Mouse (Mus musculus): ENCODE data around the gene Fmod.

Gene Fmod

DNA sequence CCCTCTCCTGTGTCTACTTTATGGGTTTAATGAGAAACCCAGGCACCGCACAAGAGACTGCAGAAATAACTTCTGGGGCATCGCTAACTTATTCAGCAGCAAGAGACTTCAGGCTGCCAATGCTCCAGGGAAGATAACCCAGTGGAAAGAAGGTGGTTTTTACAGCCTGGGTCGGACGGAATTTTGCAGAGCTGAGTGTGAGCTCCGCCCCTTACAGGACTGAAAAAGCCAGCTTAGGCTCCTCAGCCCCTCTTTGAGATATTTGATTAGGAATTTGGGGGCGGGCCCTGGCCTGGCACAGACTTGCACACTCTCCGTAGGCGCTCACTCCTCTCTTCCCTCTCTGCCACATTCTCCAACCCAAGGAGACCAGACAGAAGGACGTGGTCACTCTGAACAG lies at the start of gene Fmod:
Gene Fmod (plus strand): TSS at position 83 of the 400 bp plus-strand sequence.
- CTCF ChIA-PET: no interaction called here

DNA sequence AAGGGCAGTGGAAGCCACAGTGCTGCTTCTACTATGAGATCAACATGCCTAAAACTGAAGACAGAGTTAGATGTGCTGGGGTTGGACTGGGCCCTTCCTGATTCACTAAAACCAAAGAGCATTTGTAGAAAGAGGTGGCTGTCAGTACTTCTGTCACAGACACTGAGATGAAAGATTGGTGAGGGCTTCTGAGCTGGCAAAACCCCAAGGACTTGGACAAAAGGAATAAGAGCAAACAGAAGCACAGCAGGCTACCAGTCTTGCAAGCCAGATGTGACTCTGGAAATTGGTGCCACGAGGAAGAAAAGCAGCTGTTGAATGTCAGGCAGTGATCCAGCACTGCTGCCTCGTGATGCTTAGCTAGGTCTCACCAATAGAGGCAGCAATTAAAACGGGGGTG lies 48.2 kb upstream of the Fmod start:
- CTCF ChIA-PET: no interaction called here

DNA sequence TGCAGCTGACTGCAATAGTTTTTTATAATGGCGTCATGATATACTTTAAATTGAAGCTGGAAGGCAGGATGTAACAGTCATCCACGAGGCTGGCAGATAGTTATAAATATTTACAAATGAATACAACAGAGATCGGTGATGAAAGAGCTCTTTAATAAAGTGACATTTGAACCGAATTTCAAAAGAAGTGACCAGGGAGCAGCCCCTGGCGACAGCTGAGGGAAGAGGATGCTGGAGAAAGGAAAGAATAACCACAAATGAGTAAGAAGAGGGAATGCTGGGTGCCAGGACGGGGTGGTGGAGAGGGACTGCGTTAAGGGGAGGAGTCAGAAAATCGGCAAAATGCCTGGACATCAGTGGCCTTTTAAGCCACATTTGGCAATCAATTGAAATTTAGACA lies 45.8 kb upstream of the Fmod start:
- CTCF ChIA-PET: no interaction called here

DNA sequence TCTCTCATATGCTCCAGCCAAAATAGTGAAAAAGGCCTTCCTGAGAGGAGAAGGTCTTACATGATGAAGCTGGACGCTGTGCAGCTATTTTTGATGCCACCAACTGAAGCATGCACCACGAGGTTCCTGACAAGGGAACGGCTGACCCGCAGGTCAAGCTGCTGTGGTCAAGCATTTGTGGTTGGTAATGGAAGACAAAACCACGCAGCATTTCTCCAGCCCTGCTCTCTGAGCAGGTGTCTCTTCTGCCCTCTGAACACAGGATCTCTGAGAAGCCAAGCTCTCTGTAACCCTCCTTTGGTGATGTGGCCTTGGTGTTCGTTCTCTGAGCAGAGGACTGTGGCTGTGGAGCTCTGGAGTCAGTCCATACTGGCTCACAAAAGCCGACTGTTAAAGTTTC lies 31.6 kb upstream of the Fmod start:
- CTCF ChIA-PET: no interaction called here

DNA sequence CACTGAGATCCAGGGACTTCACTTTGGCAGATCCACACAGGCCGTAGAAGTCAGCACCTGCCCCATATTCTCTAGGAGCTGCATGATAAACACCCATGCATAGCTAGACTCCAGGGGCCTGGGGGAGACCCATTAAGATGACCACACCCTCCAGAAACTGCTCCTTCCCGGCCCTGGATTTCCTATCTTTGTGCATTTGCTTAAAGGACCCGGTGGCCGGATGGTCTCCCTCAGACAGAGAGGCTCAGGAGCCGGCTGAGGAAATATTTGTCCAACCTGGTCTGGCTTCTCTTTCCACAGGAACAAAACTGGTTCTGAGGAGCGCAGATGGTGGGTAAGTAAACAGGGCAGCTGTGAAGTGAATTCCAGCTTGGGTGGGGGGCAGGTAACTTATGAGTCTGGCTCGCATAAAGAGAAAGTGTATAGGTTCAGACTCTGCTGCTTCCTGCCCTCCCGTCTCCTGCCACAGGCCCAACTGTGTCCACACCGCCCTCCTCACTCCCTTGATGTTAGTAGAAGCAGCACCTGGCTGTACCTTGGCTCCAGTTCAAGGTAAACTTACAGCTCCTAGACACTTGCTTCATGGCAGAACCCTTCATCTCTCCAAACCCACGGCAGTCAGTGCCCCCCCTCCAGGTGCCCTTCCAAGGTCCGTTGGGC lies 30.8 kb upstream of the Fmod start:
- CTCF ChIA-PET: no interaction called here

DNA sequence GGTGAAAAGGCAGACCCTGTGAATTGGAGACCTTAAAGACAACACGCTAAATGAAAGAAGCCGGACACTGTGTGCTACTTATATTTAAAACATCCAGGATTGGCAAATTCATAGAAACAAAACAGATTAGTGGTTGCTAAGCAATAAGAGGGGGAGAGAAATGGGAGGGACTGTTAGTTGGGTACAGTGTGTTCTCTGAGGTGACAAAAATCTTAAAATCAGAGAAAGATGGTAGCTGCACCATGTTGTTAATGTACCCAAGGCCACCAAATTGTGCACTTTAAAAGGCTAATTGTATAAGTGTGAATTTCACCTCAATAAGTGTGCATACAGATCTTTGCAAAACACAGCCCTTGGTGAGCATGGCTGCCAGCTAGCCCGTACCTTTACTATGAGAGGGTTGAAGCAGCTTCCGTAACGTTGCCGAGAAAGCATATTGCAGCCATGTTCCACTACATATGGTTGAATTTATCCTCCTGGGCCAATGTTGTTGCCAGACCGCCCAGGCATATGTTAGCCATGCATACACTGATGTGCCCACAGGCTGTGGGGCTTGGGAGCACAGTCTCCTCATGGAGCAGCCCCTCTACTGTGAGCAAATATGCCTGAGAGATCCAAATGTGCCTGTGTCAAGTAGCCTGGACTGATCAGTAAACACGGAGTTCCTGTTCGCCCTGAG lies 12.6 kb upstream of the Fmod start:
- CTCF ChIA-PET: no interaction called here

DNA sequence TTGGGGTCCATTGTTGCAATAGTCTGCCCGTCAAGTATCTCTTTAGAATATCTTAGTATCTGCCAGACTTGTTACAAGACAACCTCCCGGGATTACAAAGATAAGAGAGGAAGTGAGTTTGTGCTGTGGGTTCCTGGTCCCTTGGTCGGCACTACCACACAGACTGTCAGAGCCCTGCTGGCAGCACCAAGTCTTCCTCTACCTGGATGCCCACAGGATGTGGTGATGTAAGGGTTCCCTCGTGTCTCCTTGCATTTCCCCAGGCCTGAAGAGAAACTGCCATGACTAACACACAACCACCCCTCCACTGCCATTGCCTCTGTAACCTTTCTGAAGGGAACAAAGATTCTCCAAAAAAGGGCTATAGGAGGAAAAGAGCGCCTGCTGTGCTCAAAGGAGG lies 11.1 kb upstream of the Fmod start:
- CTCF ChIA-PET: no interaction called here

DNA sequence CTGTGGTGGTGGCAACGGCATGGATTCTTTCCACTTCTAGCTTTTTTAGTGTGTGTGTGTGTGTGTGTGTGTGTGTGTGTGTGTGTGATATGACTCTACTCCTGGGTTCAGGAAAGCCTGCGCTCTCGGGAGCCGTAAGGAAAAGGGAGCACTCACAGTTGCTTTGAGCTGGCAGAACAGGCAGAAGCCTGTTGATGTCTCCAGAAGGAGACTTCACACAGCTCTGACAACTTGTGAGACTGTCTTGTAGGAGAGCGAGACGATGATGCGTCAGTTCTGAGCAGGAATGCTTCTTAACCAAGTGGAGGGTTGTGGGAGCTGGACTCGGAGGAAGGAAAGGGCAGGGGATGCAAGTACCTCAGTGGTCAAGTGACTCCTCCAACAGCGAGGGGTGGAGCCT lies 10.3 kb upstream of the Fmod start:
- CTCF ChIA-PET: no interaction called here

DNA sequence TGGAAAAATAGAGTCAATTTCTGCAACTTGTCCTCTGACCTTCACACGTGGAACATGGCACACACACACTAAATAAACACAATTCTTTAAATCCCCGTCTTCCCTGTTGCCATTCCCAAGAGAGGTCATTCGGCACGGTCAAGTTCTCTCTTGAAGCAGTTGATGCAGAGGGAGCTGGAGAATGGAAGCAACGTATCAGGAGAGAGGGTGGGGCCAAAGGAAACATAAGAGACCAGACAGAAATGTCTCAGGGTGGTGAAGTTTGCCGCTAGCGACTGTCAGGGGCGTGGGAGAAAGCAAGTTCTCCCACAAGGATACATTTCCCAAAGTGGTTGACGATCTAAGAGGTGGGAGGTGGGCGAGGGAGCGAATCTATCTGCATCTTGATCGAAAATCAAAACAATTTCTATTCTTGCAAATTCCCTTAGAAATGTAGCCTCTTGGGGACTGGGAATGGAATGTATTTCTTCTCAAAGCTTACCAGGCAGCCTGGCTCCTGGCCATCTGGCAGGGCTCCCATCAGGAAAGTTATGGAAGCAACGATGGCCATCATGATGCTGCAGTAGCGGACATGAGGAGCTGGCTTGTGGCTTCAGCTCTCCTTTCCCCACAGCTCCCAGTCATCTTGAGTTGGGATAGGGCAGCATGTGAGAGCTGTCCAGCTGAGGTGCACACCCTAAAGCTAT lies 8.8 kb upstream of the Fmod start:
- CTCF ChIA-PET: no interaction called here

DNA sequence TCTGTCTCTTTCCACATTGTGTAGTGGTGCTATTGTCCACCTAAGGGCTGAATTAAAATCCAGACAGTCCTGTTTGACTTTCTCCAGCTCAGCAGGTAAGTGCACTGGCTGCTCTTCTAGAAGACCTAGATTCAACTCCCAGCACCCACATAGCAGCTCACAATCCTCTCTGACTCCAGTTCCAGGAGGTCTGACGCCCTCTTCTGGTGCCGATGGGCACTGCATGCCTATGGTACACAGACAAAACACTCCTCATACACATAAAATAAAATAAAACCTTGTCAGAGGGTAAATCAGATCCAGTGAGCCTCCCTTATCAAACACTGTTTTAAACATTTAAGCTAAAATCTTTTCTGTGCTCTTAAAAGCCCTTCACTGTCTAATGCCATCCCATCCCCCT lies 562 bp upstream of the Fmod start:
- CTCF ChIA-PET: no interaction called here

DNA sequence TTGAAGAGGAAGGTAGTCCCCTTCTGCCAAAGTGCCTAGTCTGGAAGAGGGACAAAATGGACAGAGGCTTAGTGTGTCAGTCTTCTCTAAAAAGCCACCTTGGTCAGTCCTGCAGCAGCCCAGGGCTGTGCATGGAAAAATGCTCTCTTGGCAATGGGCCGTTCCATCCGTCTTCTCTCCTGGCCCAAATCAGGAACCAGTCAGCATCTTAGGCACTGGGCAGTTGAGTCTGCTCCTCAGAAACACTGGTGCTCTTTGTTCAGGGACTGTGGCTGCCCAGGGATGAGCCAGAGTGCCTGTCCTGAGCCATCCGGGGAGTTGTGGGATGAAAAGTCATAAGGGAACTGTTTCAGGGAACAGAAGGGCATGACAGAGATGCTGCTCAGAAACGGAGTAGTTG lies 1.3 kb downstream of the Fmod start:
- CTCF ChIA-PET: no interaction called here

DNA sequence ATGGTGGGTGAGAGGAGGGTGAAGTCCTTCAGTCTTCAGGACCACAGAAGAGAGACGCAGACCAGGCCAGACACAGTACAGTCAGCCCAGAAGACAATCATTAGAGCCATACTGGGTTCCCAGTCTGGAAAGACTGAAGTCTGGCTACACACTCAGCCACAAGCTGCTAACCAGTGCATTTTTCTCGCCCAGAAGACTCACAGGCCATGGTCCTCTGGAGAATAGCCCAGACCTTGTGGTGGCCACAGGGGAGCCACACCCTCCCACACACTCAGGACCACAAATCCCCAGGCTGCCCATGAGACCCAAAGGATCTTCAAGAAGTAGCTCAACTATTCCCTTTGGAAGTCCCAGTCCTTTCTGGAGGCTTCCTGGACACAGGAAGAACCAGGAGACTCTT lies 2.3 kb downstream of the Fmod start:
- CTCF ChIA-PET: interaction anchor here (0.7 kb wide), 1 partner anchor 96 kb away, joined by 4 read pairs; no protein-coding TSS in a partner anchor

DNA sequence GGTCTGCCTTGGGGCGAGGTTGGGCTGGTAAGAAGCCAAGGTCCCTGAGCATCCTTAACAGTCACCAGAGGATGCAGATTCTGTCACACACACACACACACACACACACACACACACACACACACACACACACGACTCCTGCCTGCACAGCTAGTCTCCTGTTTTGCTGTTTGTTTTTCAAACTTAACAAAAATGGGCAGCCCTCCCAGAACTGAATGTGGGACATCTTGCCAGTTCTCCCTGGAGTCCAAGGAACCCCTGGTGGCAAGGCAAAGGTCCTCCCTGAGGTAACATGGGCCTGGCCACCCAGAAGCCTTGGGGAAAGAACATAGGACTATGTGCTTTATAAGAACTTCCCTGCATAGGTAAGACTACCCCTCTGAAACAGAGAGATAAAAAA lies 4.8 kb downstream of the Fmod start:
- CTCF ChIA-PET: no interaction called here

DNA sequence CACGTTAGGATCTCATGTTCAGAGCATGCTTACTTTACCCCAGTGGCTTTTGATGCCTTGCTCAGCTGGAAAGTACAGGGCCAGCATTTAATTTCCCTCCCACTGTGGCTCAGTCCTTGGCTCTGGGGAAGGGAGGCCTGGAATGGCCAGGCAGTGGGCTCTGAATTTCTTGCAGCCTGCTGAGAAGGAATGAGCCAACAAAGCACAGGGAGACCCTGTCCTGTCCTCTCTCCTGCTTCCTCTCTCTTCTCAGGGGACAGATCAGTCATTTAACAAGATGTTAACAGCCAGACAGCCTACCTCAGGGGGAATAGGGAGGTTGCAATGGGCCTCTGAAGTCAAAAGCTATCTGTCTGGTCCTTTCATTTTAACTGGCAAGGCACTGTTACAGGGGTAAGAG lies 5.3 kb downstream of the Fmod start:
- CTCF ChIA-PET: no interaction called here

DNA sequence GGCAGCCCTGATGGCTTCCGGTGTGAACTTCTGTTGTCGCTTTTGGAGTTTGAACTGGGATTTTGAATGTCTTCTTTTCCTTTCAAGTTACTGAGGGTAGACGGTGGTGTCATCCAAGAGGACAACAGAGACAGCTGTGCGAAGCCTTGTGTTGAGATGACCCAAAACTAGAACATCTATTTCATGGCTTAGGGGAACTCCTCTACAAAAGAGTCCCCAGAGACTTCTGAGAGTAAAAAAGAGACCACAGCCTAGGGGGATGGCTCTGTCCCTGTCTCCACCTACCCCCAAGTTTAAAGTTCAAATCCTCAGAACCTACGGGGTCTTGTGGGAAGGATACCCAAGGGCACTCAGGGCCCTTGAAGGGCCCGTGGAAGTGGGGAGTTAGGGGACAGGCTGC lies 7.8 kb downstream of the Fmod start:
- CTCF ChIA-PET: interaction anchor here (0.7 to 0.9 kb wide), 2 partner anchors 10 to 15 kb away, joined by 6 read pairs; no protein-coding TSS in a partner anchor

DNA sequence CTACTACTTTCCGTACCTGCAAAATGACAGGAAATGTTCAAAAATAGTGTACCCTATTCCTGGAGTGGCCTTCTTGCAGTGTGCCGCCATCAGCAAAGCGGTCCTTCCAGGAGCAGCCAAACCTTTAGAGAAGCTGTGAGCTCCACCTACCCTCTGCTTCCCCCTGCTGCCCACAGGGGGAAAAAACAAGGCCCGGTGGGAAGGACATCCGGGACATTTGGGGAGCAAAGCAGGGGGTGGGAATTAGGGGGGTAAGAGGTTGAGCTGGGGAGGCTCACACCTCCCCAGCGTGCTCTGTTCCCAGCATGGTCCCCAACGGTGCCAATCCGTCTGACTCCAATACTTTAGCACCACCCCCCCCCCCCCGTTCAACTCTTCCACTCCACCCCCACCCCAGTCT lies 8.9 kb downstream of the Fmod start:
- CTCF ChIA-PET: interaction anchor here (0.6 to 1.1 kb wide), 2 partner anchors 10 to 76 kb away, joined by 4 to 6 read pairs; no protein-coding TSS in a partner anchor

DNA sequence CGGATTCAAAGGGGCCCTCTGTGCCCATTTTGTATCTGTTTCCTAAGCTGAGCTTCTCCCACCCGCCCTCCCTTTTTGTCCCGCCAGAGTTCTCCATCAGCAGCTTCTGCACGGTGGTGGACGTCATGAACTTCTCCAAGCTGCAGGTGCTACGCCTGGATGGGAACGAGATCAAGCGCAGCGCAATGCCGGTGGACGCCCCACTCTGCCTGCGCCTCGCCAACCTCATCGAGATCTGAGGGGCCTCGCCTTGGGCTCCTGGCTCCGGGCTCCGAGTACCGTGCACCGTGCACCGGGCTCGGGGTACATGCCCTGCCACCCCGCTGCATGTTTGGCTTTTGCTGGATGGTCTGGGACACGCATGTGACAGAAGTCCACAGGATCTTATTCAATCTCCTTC lies 9.3 kb downstream of the Fmod start:
- CTCF ChIA-PET: interaction anchor here (1.1 kb wide), 1 partner anchor 76 kb away, joined by 6 read pairs; no protein-coding TSS in a partner anchor

DNA sequence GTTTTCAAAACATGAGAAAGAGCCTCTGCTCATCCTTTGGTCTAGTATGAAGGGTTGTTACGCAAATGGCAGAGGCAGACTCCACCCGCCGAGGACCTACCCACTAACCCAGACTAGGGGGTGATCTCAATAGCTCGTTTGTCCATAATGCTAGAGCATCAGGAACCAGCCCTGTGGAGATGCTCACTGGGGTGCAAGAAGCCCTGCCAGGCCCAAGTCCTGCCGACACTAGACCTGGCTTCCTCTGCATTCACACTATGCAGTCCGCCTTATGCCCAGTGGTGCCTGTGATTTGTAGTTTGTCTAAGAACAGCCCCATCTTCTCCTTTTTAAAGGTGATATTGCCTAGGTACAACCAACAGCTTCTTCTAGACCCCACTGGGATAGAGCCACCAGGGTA lies 10.4 kb downstream of the Fmod start:
- CTCF ChIA-PET: no interaction called here

DNA sequence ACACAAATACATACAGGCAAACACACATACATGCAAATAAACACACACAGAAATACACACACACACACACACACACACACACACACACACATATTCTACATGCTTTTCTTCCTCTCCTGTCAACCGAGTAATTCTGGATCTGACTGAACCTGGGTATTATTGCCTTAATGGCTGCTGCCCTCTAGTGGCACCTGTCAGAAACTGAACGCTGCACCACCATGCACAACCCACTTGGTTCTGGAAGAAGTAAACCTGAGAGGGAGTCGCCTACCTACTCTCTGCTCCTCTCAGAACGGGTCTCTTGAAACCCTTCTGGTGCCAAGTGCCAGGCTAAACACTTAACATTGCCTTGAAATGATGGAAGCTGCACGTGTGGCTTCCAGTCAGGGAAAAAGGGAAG lies 11.7 kb downstream of the Fmod start:
- CTCF ChIA-PET: interaction anchor here (0.6 kb wide), 1 partner anchor 22 kb away, joined by 5 read pairs; no protein-coding TSS in a partner anchor

DNA sequence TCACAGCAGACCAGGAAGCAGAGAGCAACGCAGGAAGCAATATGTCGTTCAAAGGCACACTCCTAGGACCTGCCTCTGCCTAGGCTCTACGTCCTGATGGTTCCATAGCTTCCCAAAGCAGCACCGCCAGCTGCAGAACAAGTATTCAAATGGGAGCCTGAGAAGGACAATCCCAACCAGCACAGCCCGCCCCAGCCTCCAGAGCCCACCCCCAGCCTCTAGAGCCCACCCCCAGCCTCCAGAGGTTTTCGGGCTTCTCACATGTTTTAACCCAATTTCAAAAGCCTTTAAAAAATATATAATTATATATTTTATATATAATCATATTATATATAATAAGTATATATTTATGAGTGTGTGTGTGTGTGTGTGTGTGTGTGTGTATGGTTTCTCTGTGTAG lies 12.5 kb downstream of the Fmod start:
- CTCF ChIA-PET: no interaction called here

DNA sequence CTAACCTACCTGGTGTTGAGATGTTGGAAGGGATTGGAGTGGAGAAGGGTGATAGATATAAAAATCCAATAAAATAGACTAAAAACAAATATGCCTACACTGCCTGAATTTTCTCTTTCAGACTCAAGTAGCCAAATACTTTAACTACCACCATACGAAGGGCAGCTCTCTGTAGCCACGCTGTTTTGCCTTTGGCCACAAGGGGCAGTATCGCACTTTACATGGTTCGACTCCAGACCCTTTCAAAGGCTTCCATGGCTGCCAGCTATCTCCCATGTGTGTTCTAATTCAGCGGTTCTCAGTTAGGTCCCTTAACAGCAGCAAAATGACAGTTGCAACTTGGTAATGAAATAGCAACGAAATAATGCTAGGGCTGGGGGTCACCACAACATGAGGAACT lies 16.2 kb downstream of the Fmod start:
- CTCF ChIA-PET: interaction anchor here (0.9 to 2.6 kb wide), 3 partner anchors 38 to 58 kb away, joined by 4 to 8 read pairs (median 4); partner anchors contain the start of gene Chit1

DNA sequence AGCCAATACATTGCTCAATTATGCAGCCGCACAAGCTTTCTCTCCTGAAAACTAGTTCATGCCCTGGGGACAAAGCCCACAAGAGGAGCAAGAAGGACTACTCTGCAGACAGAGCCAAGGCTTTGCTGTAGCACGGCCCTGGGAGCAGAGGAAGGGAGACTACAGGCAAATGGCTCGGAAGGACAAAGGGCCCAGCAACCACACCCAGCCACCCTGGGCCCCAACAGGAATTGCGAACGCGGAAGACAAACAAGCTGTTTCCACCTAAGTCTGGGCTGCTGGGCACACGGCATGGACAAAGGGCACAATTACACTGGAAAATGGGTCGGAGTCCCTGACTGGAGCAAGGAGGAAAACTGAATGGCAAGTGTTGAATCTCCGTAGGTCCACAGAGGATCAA lies 18.0 kb downstream of the Fmod start:
- CTCF ChIA-PET: interaction anchor here (1.1 to 2.6 kb wide), 2 partner anchors 24 to 52 kb away, joined by 5 to 8 read pairs; partner anchors contain the start of gene Btg2
